Mouse (Mus musculus): ENCODE results near the gene Rph3a.
"Not testable (repeated sequence)": the region's sequence is repeated elsewhere in the genome, so short reads cannot be mapped to it uniquely, and the experiment has no call there.

Gene Rph3a

DNA sequence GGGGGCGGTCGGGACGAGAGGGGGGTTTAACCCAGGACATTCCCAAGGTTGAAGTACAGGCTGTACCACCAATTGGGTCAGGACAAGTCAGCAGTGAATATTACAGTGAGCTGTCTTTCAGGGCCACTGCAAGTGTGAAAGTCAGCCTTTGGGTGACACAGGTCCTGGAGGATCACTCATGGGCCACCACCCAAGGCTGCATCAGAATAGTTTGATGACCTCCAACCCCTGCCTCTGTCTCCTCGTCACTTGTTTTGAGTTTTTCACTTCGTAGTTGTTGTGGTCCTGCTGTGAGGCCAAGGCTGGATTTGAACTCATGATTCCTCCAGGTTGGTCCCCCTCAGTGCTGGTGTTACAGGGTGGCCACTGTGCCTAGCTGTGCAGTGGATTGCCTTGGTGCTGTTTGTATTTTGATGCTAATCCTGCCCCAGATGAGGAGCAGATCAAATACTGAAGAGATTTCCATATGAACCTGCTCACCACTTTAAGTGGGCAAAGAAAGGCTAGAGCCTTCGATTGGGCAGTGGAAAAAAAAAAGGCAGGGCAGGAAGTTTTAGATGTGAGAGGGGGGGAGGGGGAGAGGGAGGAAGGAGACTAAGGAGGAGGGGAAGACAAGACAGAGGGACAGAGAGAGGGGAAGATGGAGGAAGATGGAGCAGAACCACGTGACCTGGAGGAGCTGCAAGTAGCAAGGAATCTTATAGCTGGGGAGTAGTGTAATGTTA lies 101.5 kb downstream of the Rph3a start:
- no peak for DNase-seq (ENCODE audit: low read depth, low spot score)

DNA sequence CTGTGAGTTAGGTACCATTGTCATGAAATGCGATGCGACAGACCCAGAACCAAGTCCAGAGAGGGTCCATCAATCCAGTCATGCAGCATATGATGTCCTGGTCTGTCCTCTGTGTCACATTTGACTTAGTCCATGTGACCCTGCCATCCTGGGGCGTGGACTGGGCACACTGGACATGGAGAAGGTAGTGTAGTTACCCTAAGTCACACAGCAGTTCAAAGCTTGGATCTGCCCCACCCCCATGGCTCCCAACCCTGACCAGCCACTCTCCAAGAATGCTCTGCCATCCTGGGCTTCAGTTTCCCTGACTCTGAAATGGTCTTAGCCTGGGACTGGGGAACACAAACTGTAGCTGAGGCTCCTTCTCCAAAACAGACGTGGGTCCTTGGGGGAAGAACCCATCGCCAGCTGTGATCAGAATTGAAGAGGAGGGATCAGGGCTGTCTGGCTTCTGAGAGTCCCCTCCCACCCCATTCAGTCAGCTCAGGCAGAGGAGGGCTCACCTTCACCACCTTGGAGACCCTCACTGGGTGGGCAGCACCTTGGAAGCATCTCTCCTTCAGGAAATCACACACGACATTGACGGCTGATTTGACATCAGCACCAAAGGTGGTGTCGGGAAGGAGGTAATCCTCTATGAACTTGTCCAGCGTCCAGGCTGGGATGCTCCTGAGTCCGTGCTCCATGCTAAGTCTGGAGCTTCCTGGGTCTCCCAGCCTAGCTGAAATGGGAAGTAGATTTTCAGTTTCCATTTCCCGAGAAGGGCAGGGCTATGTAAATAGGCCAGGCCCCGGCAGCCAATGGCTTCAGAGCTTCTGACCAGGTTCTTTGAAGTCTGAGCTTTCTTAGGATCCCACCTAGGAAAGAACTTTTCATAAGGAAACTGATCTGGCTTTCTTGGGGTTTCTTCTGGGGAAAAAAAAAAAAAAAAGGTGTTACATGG lies 102.8 kb downstream of the Rph3a start, which contains the start of gene Oas1a:
Gene Oas1a, minus strand, starts transcription at position 731 of the 943 bp plus-strand sequence.
- not testable (repeated sequence) for DNase-seq (ENCODE audit: low read depth, low spot score)

DNA sequence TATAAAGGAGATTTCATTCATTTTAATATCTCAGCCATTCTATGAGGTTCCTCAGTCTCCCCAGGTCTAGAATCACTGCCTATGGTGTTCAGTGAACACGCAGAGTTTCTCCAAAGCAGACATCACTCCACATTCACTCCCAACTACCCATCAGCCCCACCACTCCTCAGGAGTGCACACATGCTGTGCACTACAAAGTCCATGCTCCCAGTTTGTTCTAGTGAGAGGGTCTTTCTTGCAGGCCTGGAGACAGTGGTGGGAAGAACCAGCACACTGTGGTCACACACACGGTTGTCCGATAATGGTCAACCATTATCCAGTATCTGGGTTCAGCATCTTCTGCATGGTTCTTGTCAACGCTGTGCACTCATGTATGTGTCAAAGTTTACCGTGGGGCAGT lies 107.8 kb downstream of the Rph3a start:
- no peak for DNase-seq (ENCODE audit: low read depth, low spot score)

DNA sequence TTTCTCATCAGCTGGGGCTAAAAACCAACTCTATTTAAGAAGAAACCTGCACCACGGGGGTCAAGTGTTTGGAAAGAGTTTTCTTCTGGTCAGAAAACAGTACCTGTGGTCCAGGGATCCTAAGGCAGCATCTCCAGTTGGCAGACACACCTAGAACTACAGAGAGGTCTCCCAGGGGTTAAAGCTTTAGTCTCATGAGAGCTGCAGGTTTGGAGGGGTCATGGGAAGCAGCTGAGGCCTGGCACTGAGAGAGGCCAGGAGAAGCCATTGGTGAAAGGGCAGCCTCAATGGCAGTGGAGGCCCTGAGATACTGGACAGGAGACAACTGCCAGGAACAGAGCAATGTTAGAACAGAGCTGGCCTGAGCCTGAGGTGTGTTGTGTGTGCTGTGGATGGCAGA lies 109.2 kb downstream of the Rph3a start:
- DNase-seq (ENCODE audit: low read depth, low spot score), result no peak

DNA sequence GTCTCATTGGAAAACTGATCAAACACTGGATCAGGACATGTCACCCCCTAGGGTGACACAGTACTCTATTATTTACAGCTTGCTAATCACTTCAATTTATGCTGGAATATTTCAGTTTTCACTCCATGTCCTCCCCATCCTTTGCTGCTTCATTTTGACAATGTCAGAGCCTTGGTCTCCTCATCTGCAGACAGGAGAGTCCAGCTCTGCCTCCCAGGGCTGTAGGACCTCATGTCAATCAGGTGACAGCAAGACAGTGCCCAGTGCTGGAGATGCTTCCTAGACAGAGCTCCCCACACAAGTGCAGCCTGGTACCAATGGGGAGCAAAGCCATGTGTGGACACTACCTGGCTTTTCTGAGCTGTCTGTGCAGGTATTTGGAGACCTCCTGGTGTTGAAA lies 111.2 kb downstream of the Rph3a start:
- no peak for DNase-seq (ENCODE audit: low read depth, low spot score)

DNA sequence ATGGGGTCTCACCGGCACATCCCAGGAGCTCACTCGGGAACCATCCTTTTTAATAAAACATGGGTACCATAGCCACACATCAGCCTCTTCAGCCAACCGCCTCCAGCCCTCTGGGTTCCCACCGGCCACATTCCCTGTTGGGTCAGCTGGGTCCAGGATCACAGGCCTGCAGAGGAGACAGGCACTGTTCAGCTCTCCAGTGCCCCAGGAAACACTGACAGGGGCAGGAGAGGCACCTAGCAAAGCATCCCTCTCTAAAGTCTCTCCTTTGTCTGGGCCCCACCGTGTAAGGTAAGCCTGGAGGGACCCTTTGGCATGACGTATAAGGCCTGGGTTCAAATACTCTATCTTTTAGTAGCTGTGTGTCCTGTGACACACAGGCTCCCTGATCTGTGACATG lies 111.6 kb downstream of the Rph3a start:
- DNase-seq (ENCODE audit: low read depth, low spot score), result no peak

DNA sequence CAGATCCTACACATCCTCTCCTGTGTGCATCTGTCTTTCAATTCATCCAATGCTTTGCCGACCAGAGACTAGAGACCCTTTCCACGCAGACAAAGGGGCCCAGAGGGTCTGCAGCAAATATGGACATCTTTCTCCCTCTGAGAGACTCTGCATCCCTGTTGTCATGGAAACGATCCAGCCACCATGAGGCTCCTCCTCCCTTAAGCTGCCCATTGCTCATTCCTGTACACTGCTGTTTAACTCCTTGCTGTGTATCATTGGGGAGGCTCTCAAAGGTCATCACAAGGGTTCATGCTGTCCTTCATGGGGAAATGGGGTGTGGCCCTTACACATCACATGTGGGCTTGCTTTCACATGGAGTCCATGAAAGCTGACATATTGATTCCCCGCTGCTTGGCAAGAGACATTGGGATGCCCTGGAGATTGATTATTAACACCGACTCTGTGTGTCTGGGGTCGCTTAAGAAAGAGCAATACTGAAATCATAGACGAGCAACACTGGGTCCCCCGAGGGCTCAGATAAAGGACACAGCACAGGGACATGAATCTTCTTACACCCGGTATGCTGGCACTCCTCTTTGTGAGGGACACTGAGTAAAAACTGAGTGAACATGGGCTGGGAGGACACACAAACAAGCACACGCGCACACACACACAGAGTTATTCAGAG lies 114.5 kb downstream of the Rph3a start:
- no peak for DNase-seq (ENCODE audit: low read depth, low spot score)

DNA sequence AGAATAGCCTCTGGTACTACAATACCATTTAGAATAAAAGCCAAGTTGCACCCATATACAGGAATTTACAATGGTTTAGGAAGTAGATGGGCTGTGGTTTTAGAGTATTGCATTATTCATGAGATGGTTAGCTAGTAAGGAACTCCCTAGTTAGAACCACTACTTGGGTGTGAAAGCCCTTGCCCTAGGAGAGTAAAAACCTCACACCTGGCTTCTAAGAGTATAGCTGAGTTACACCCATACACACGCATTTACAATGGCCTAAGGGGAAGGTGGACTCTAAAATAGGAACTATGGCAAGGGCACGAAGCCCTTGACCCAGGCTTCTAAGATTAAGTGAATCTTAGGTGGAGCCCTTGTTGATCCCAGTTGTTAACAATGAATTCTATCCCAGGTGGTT lies 115.2 kb downstream of the Rph3a start:
- DNase-seq (ENCODE audit: low read depth, low spot score), result not testable (repeated sequence)

DNA sequence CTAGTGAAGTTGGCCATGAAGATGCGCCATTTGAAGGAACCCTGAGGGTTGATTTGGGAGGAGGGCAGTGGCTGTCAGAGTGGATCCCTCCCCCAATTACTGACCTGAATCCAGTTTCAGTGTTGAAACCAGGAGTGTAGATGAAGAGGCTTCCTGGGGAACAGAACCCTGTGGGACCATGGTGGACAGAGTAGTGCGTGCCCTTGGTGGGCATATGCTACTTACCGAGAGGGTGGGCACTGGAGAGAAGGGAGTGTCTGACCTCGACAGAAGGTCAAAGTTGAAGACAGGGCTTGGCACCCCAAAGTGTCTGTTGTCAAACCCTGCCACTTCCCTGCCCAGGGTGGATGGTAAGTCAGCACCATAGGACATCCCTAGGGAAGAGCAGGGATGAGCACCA lies 116.0 kb downstream of the Rph3a start:
- not testable (repeated sequence) for DNase-seq (ENCODE audit: low read depth, low spot score)

DNA sequence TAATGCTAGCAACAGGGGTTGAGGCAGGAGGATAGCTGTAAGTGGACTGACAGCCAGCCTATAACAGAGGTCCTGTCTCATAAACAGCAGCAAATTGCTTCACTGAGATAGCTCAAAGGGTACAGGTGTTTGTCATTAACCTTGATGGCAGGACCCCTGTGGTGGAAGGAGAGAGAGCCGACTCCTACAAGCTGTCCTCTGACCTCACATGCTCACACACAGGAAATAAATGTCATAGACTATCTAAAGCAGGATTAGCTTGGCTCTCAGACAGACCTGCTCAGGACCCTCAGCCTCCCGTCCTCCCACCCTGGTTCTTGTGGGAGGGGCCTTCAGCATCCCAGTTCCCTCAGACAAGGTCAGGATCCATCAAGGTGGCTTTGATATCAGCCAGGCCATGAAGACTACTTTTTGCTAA lies 117.6 kb downstream of the Rph3a start:
- DNase-seq (ENCODE audit: low read depth, low spot score), result no peak

DNA sequence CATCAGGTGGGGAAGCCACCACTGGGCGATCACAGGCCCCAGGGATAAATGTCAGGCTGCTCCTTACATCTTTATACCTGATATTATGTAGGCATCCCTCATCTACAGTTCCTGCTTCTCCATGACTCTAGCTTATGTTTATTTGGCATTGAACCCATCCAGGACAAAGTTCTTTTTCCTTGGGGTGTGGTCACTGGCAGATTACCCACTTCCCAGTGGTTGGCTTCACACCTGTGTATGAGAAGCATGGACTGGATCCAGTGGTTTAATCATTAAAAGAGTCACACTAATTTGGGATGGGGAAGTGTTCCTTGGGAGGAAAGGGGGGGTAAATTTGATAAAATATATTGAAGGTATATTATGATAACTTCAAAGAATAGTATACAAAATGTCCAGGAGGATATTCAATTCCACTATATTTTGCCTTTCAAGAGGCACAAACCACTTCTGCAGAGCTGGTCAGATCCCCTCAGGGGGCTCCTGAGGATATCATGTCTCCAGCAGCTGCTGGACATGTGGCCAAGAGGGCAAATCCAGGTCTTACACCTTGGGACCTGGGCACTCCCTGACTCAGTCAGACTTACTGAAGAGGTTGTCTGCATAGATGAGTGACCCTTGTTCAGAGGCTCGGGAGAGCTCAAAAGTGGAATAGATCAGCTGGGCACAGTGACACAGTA lies 118.2 kb downstream of the Rph3a start:
- not testable (repeated sequence) for DNase-seq (ENCODE audit: low read depth, low spot score)

DNA sequence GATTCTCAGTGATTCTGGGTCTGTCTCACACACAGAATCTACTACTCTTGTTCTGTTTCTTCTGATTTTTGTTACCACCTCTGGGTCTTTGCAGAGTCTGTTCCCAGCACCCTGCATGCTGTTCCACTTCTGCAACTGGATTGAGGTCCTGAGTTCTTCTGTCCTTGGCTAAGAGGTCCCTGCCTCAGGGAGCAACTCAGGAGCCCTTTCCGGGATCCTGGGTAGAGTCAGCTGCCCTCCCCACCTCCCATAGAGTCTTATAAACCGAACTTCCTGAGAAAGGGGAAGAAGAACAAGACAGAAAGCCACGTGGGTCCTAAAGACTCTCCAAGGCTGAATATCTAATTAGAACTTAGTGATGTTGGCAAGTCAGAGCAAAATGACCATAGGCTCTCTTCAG lies 118.9 kb downstream of the Rph3a start:
- DNase-seq (ENCODE audit: low read depth, low spot score), result no peak
